Mouse (Mus musculus) hindbrain, embryonic 13.5 days (tissue): ENCODE measurements around the gene Gpr25. TPM values are rescaled to one million over a fixed set of nuclear protein-coding genes. Genes with fewer than 3 reads are reported as not detected.

ENCODE experiments used
- ATAC-seq: fragments of 200-750 bp; cut with Nextera tagmentation; 2 replicates; pipeline ENCODE4 v1.8.0; 2017; ENCODE audit warnings: moderate TSS enrichment; ENCODE audit not compliant: low FRiP score
- H3K27ac ChIP-seq: fragments of 300-500 bp; sonication (generic); 2 replicates; pipeline ENCODE4 v1.5.1; 2015; ENCODE audit warnings: inconsistent platforms, mild to moderate bottlenecking, moderate library complexity
- H3K27me3 ChIP-seq: fragments of 300-500 bp; sonication (generic); 2 replicates; pipeline ENCODE4 v1.6.1; 2015; ENCODE audit warnings: mild to moderate bottlenecking, inconsistent platforms
- H3K36me3 ChIP-seq: fragments of 300-500 bp; sonication (generic); 2 replicates; pipeline ENCODE4 v1.6.1; 2015; ENCODE audit warnings: mild to moderate bottlenecking, inconsistent platforms
- H3K4me1 ChIP-seq: fragments of 300-500 bp; sonication (generic); replicated peaks from 2 replicates; pipeline ENCODE4 v1.6.1; 2015; ENCODE audit warnings: inconsistent platforms
- H3K4me2 ChIP-seq: fragments of 300-500 bp; sonication (generic); 2 replicates; pipeline ENCODE4 v1.6.1; 2015; ENCODE audit warnings: inconsistent platforms, mild to moderate bottlenecking, moderate library complexity
- H3K4me3 ChIP-seq: fragments of 300-500 bp; sonication (generic); 2 replicates; pipeline ENCODE4 v1.5.1; 2015; ENCODE audit warnings: mild to moderate bottlenecking, inconsistent platforms
- H3K9ac ChIP-seq: fragments of 300-500 bp; sonication (generic); 2 replicates; pipeline ENCODE4 v1.6.1; 2015; ENCODE audit warnings: mild to moderate bottlenecking, inconsistent platforms
- H3K9me3 ChIP-seq: fragments of 300-500 bp; sonication (generic); 2 replicates; pipeline ENCODE4 v1.6.1; 2016; ENCODE audit warnings: inconsistent platforms
- WGBS: fragments of 180-500 bp; shearing (Covaris S2); methylation state at CpG from one replicate; pipeline ENCODE4 v1.1.7; 2015; 5-methylcytosine and 5-hydroxymethylcytosine counted together
- polyA plus RNA-seq: library from polyadenylated mRNA; unstranded; fragments of >200 nt; fragmentation: Nextera tagmentation; extraction: Ambion mirVana; gene quantifications from 2 replicates; pipeline ENCODE4 v1.2.1, GENCODE M21; 2015

Gene Gpr25
- polyA plus RNA-seq, 1 experiment from 2014 or later: 0.16 TPM

DNA sequence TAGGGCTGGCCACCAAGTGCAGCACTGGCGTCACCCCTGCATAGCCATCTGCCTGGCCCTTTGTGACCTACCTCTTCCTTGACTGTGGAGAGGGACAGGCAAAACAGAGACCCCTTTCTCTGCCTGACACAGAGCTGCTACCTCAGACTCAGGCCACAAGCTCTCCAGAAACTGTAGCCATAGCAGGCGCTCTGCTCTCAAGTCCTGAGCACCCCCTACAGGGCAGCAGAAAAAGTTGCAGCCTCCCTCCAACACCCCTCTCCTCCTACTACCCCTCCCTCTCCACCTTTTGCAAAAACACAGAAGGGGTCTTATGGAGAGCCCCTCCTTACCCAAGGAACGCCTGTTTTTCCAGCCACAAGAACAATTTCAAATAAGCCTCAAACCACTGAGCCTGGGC, 47.9 kb downstream of the Gpr25 start, which contains the start of gene Mroh3:
Gene Mroh3, minus strand, starts transcription at position 26 of the 400 bp plus-strand sequence.
- 42% methylated on average over 3 of the region's 3 CpGs for WGBS
- H3K9ac ChIP-seq: no peak within 1 kb of the TSS
- H3K36me3 ChIP-seq: peaks cover 12% of the 10 kb centered on the region
- no peak within 1 kb of the TSS for H3K4me3 ChIP-seq
- no peaks in the 10 kb centered on the region for H3K9me3 ChIP-seq
- no peak within 1 kb of the TSS for H3K4me2 ChIP-seq
- no peaks in the 10 kb centered on the region for H3K4me1 ChIP-seq
- 0 out of 2 replicates have a peak, but pooled peaks have one; percentile 21 for ATAC-seq
- H3K27ac ChIP-seq: no peak within 1 kb of the TSS
- no peaks in the 10 kb centered on the region for H3K27me3 ChIP-seq

Other genes starting within 250 kb of the Gpr25 start
- gene Ascl5, start 210.1 kb downstream of the Gpr25 start, polyA plus RNA-seq: not detected in 2 replicates
- 0.10 and 0.29 TPM in 2 replicates for gene Cacna1s, start 208.1 kb downstream of the Gpr25 start, polyA plus RNA-seq
- 43.7 and 44.2 TPM in 2 replicates for gene Kif21b, start 129.5 kb downstream of the Gpr25 start, polyA plus RNA-seq
- not detected in 2 replicates for gene Mroh3, start 48.0 kb downstream of the Gpr25 start, polyA plus RNA-seq
- gene Inava, start 26.6 kb downstream of the Gpr25 start, polyA plus RNA-seq: 3.4 and 3.5 TPM in 2 replicates
- gene Camsap2, start 85.2 kb upstream of the Gpr25 start, polyA plus RNA-seq: 28.2 TPM in 2 replicates
- gene Ddx59, start 154.4 kb upstream of the Gpr25 start, polyA plus RNA-seq: 18.4 and 18.9 TPM in 2 replicates
- gene Kif14, start 205.5 kb upstream of the Gpr25 start, polyA plus RNA-seq: 1.1 and 1.7 TPM in 2 replicates